Mouse (Mus musculus) spleen, adult 2 months (tissue): ENCODE results near the gene Bbc3.

ENCODE experiments used
- CTCF ChIP-seq: fragments of 200-500 bp; IDR thresholded peaks from 2 replicates; pipeline ENCODE4 v1.5.1; 2011; ENCODE audit warnings: mild to moderate bottlenecking, inconsistent platforms; ENCODE audit not compliant: insufficient read depth, insufficient read length, insufficient replicate concordance; ENCODE audit errors: extremely low read depth
- POLR2A ChIP-seq: fragments of 200-500 bp; IDR thresholded peaks from 2 replicates; pipeline ENCODE4 v1.6.1; 2011; ENCODE audit warnings: low read depth, low read length, inconsistent platforms

- TF ChIP-seq POLR2A = no peak
- TF ChIP-seq CTCF = no peak
Observed at GRCm38 (mm10) chr7:16312011-16312671, 3.9 kb downstream of the Bbc3 start.
